Mouse (Mus musculus) hindbrain, embryonic 11.5 days (tissue): ENCODE measurements around the gene Rara. TPM values are rescaled to one million over a fixed set of nuclear protein-coding genes. Genes with fewer than 3 reads are reported as not detected.

Experiments
- ATAC-seq: fragments of 200-750 bp; cut with Nextera tagmentation; 2 replicates; pipeline ENCODE4 v1.8.0; 2017; ENCODE audit warnings: mild to moderate bottlenecking, moderate TSS enrichment, moderate library complexity; ENCODE audit not compliant: low FRiP score
- DNase-seq: peaks from one replicate; pipeline ENCODE4 v3.0.0-alpha.2; 2015; ENCODE audit warnings: low spot score
- H3K27ac ChIP-seq: fragments of 300-500 bp; sonication (generic); 2 replicates; pipeline ENCODE4 v1.5.1; 2014; ENCODE audit warnings: mild to moderate bottlenecking, low read depth, low read length
- H3K27me3 ChIP-seq: fragments of 300-500 bp; sonication (generic); 2 replicates; pipeline ENCODE4 v1.6.1; 2014; ENCODE audit warnings: mild to moderate bottlenecking, low read length, moderate library complexity, mixed read lengths; ENCODE audit not compliant: control insufficient read depth, insufficient read depth
- H3K36me3 ChIP-seq: fragments of 300-500 bp; sonication (generic); 2 replicates; pipeline ENCODE4 v1.6.1; 2014; ENCODE audit warnings: mild to moderate bottlenecking, low read length, moderate library complexity, mixed read lengths; ENCODE audit not compliant: control insufficient read depth, insufficient read depth
- H3K4me1 ChIP-seq: fragments of 300-500 bp; sonication (generic); replicated peaks from 2 replicates; pipeline ENCODE4 v1.6.1; 2014; ENCODE audit warnings: low read length, mixed read lengths; ENCODE audit not compliant: control insufficient read depth, insufficient read depth
- H3K4me2 ChIP-seq: fragments of 300-500 bp; sonication (generic); replicated peaks from 2 replicates; pipeline ENCODE4 v1.6.1; 2014; ENCODE audit warnings: mild to moderate bottlenecking, low read depth, low read length
- H3K4me3 ChIP-seq: fragments of 300-500 bp; sonication (generic); 2 replicates; pipeline ENCODE4 v1.5.1; 2014; ENCODE audit warnings: low read depth, low read length
- H3K9ac ChIP-seq: fragments of 300-500 bp; sonication (generic); 2 replicates; pipeline ENCODE4 v1.6.1; 2014; ENCODE audit warnings: low read depth, low read length
- H3K9me3 ChIP-seq: fragments of 300-500 bp; sonication (generic); 2 replicates; pipeline ENCODE4 v1.6.1; 2016; ENCODE audit warnings: low read length; ENCODE audit not compliant: control insufficient read depth
- WGBS: fragments of 180-500 bp; shearing (Covaris S2); extraction: QIAGEN DNeasy Blood & Tissue Kit; methylation state at CpG from one replicate; pipeline ENCODE4 v1.1.7; 2014; 5-methylcytosine and 5-hydroxymethylcytosine counted together
- polyA plus RNA-seq: library from polyadenylated mRNA; unstranded; fragments of >200 nt; fragmentation: Nextera tagmentation; extraction: Ambion mirVana; gene quantifications from 2 replicates; pipeline ENCODE4 v1.2.1, GENCODE M21; 2014

Rara gene
- polyA plus RNA-seq, 1 experiment from 2014 or later: 51.2 TPM

- H3K27ac ChIP-seq: peak overlapping the region; percentile 67
- no peaks in the 10 kb centered on the region for H3K9me3 ChIP-seq
- H3K4me1 ChIP-seq: peaks cover 40% of the 10 kb centered on the region
- WGBS: 61% methylated on average over 3 of the region's 3 CpGs
- no peaks in the 10 kb centered on the region for H3K27me3 ChIP-seq
- H3K36me3 ChIP-seq: no peaks in the 10 kb centered on the region
- H3K9ac ChIP-seq: peak overlapping the region; percentile 46; the same call in 1 of the 2 replicates
- no peak for ATAC-seq
- peak overlapping the region; percentile 76 for H3K4me2 ChIP-seq
- no peak for DNase-seq
- H3K4me3 ChIP-seq: peak overlapping the region; percentile 35; the same call in 1 of the 2 replicates
Observed at GRCm38 (mm10) chr11:98942555-98942922, 14.9 kb downstream of the Rara start.

GRCm38 (mm10) chr11:98942923-98943641, 15.5 kb downstream of the Rara start:
- peak overlapping the region; percentile 67 for H3K27ac ChIP-seq
- no peak overlapping the region for H3K4me3 ChIP-seq
- H3K4me2 ChIP-seq: no peak overlapping the region; the same call in 1 of the 2 replicates
- H3K9ac ChIP-seq: peak overlapping the region; percentile 28; the same call in 1 of the 2 replicates
- H3K9me3 ChIP-seq: no peaks in the 10 kb centered on the region
- H3K4me1 ChIP-seq: peaks cover 38% of the 10 kb centered on the region
- ATAC-seq (no peak), DNase-seq (no peak)
- no peaks in the 10 kb centered on the region for H3K36me3 ChIP-seq
- 66% methylated on average over 8 of the region's 8 CpGs for WGBS
- H3K27me3 ChIP-seq: no peaks in the 10 kb centered on the region

GRCm38 (mm10) chr11:98943741-98944461, 16.3 kb downstream of the Rara start:
- WGBS: 28% methylated on average over 14 of the region's 14 CpGs
- Histone ChIP-seq H3K9me3 (no peaks in the 10 kb centered on the region), H3K36me3 (no peaks in the 10 kb centered on the region), H3K4me1 (peaks cover 31% of the 10 kb centered on the region), H3K27me3 (no peaks in the 10 kb centered on the region), H3K4me3 (no peak overlapping the region), H3K4me2 (no peak overlapping the region), H3K9ac (0 out of 2 replicates have a peak overlapping the region, but pooled peaks have one; percentile 31), H3K27ac (peak overlapping the region; percentile 42; the same call in 1 of the 2 replicates)
- no peak for ATAC-seq
- peak; percentile 35 for DNase-seq

DNA sequence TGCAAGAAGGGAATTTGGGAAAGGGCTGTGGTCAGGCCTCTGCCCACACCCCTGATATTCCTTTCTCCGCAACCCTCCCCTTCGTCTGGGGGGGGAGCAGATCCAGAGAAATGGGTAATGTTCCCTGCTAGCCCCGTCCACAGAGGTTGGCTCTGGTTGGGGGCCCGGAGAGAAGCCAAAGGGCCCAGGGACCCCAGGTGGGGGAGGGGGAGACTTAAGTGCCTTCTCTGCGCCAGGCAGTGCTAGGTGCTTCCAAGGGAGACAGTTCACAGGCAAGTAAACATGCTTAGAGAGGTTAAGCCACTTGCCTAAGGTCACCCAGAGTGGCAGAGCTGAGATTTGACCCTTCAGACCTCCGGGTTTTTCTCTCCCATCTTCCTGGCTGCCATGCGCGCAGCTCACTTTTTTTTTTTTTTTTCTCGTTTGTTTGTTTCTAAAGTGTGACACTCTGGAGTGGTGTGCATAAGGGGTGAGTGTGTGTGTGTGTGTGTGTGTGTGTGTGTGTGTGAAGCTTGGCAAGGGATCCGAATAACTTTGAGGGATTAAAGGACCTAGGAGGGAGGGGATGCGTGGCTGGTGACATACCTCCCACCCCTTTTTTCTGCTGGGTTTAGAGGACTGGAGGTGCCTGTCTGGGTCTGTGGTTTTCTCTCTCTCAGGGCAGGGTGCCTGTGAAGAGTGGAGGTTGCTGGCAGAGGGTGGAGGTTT, 17.4 kb downstream of the Rara start:
- Histone ChIP-seq H3K27ac (no peak overlapping the region; the same call in 1 of the 2 replicates), H3K4me2 (no peak overlapping the region), H3K27me3 (no peaks in the 10 kb centered on the region), H3K4me1 (peaks cover 21% of the 10 kb centered on the region), H3K36me3 (no peaks in the 10 kb centered on the region), H3K4me3 (no peak overlapping the region), H3K9ac (no peak overlapping the region; the same call in 1 of the 2 replicates), H3K9me3 (no peaks in the 10 kb centered on the region)
- DNase-seq (no peak), ATAC-seq (no peak)
- WGBS: 37% methylated on average over 11 of the region's 11 CpGs

DNA sequence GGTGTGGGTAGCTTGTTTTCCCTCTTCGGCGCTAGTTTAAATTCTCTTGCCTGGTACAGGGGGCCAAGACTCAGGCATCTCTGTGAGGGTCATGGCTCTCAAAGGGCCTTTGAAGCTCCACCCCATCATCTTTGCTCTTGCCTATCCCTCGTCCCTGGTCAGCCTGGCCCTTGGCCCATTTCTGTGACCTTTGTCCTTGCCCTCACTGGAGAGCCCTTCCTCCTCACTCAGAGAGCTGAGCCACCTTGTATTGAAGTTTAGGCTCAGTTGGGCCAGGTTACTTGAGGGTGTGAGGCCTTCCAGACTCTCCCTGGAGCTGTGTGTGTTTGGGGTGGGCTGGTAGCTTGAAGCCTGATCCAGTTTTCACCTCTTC, 18.0 kb downstream of the Rara start:
- no peaks in the 10 kb centered on the region for H3K27me3 ChIP-seq
- no peak for DNase-seq
- no peak overlapping the region for H3K27ac ChIP-seq
- no peak overlapping the region for H3K4me3 ChIP-seq
- H3K9ac ChIP-seq: no peak overlapping the region
- no peak overlapping the region for H3K4me2 ChIP-seq
- WGBS: 56% methylated on average over 3 of the region's 3 CpGs
- no peaks in the 10 kb centered on the region for H3K36me3 ChIP-seq
- peaks cover 19% of the 10 kb centered on the region for H3K4me1 ChIP-seq
- ATAC-seq: no peak
- H3K9me3 ChIP-seq: no peaks in the 10 kb centered on the region

DNA sequence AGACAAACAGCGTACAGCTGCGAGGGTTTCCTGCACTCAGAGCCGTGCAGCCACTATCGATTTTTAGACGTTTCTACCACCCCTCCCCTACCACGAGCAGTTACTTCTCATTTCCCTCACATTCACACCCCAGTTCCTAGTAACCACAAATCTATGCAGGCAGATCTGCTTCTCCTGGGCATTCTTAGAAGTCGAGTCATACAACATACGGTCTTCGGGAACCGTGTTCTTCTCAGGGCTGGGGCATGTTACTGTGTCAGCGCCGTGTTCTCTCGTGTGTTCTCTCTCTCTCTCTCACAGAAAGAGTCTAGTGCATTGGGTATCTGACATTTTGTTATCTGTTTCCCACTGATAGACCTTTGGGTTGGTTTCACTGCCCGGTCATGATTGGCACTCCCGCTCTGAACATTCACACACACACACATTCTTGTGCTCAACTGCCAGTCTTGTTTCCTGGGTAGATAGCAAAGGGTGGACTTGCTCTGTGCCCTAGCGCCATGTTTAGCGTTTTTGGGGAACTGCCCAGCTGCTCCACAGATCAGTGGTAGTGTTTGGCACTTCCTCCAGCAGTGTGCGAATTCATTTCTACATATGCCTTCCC, 20.5 kb downstream of the Rara start:
- H3K27me3 ChIP-seq: no peaks in the 10 kb centered on the region
- 85% methylated on average over 18 of the region's 18 CpGs for WGBS
- H3K27ac ChIP-seq: no peak overlapping the region
- H3K36me3 ChIP-seq: no peaks in the 10 kb centered on the region
- no peak overlapping the region for H3K4me2 ChIP-seq
- no peak overlapping the region for H3K4me3 ChIP-seq
- H3K9ac ChIP-seq: no peak overlapping the region
- DNase-seq: no peak
- no peak for ATAC-seq
- no peaks in the 10 kb centered on the region for H3K9me3 ChIP-seq
- peaks cover 8% of the 10 kb centered on the region for H3K4me1 ChIP-seq

DNA sequence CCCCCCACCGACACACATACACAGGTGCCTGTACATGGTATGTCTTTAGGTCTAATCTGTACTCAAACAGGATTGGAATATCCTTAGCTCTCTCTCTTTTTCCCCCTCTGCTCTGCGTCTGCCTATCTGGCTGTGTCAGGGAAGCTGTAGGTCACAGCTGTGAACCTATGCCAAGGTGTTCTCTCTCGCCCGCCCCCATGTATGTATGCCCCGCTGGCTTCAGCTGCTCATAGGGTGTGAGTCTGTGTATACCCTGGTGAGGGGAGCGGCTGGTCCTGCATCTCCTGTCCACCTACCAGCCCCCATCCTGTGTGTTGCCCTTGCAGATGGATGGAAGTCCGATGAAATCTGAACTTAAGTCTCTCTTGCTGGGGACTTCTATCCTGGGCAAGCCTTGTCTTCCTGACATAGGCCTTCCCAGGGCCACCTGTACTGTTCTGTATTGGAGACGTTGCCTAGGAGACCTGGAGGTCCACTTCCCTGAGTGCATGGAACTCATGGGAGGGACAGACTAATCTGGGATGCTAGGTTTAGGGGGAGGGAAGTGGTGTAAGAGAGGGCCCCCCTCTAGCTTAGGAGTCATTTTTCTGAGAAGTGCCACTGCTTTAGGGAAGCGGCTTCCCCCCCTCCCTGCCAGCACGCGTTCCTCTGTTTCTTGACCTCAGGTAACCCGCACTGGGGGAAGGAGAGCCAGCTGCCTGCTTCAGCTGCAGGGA, 21.8 kb downstream of the Rara start:
- H3K27ac ChIP-seq: no peak overlapping the region
- 67% methylated on average over 12 of the region's 12 CpGs for WGBS
- no peak overlapping the region for H3K4me3 ChIP-seq
- DNase-seq: no peak
- no peak overlapping the region for H3K9ac ChIP-seq
- no peaks in the 10 kb centered on the region for H3K9me3 ChIP-seq
- no peak overlapping the region for H3K4me2 ChIP-seq
- H3K36me3 ChIP-seq: no peaks in the 10 kb centered on the region
- ATAC-seq: no peak
- peaks cover 9% of the 10 kb centered on the region for H3K4me1 ChIP-seq
- no peaks in the 10 kb centered on the region for H3K27me3 ChIP-seq

- WGBS: 84% methylated on average over 7 of the region's 7 CpGs
- no peak overlapping the region for H3K4me3 ChIP-seq
Observed at GRCm38 (mm10) chr11:98949958-98950460, 22.4 kb downstream of the Rara start.

More at GRCm38 (mm10) chr11:98949958-98950460, 22.4 kb downstream of the Rara start:
- ATAC-seq (no peak), DNase-seq (no peak)
- no peaks in the 10 kb centered on the region for H3K27me3 ChIP-seq
- H3K4me2 ChIP-seq: no peak overlapping the region
- H3K9me3 ChIP-seq: no peaks in the 10 kb centered on the region
- no peak overlapping the region for H3K9ac ChIP-seq
- no peaks in the 10 kb centered on the region for H3K36me3 ChIP-seq
- H3K4me1 ChIP-seq: peaks cover 15% of the 10 kb centered on the region
- H3K27ac ChIP-seq: no peak overlapping the region
